Mouse (Mus musculus) limb, embryonic 13.5 days (tissue): ENCODE measurements around the gene Erlin1. TPM values are rescaled to one million over a fixed set of nuclear protein-coding genes. Genes with fewer than 3 reads are reported as not detected.

ENCODE experiments used
- ATAC-seq: fragments of 200-750 bp; cut with Nextera tagmentation; 2 replicates; pipeline ENCODE4 v1.8.0; 2017; ENCODE audit warnings: low read depth, moderate number of reproducible peaks, moderate TSS enrichment; ENCODE audit not compliant: low FRiP score
- H3K27ac ChIP-seq: fragments of 300-500 bp; sonication (generic); 2 replicates; pipeline ENCODE4 v1.5.1; 2015; ENCODE audit warnings: inconsistent platforms, mild to moderate bottlenecking, moderate library complexity
- H3K27me3 ChIP-seq: fragments of 300-500 bp; sonication (generic); 2 replicates; pipeline ENCODE4 v1.6.1; 2015; ENCODE audit warnings: mild to moderate bottlenecking, inconsistent platforms
- H3K36me3 ChIP-seq: fragments of 300-500 bp; sonication (generic); 2 replicates; pipeline ENCODE4 v1.6.1; 2015; ENCODE audit warnings: inconsistent platforms, mild to moderate bottlenecking, moderate library complexity
- H3K4me1 ChIP-seq: fragments of 300-500 bp; sonication (generic); 2 replicates; pipeline ENCODE4 v1.6.1; 2015; ENCODE audit warnings: inconsistent platforms
- H3K4me2 ChIP-seq: fragments of 300-500 bp; sonication (generic); replicated peaks from 2 replicates; pipeline ENCODE4 v1.6.1; 2015; ENCODE audit warnings: inconsistent platforms, mild to moderate bottlenecking, moderate library complexity
- H3K4me3 ChIP-seq: fragments of 300-500 bp; sonication (generic); 2 replicates; pipeline ENCODE4 v1.5.1; 2015; ENCODE audit warnings: moderate library complexity, mild to moderate bottlenecking, inconsistent platforms
- H3K9ac ChIP-seq: fragments of 300-500 bp; sonication (generic); 2 replicates; pipeline ENCODE4 v1.6.1; 2015; ENCODE audit warnings: mild to moderate bottlenecking, inconsistent platforms
- H3K9me3 ChIP-seq: fragments of 300-500 bp; sonication (generic); 2 replicates; pipeline ENCODE4 v1.6.1; 2016; ENCODE audit warnings: inconsistent platforms
- WGBS: fragments of 180-500 bp; shearing (Covaris S2); methylation state at CpG from one replicate; pipeline ENCODE4 v1.1.7; 2015; 5-methylcytosine and 5-hydroxymethylcytosine counted together
- polyA plus RNA-seq: library from polyadenylated mRNA; unstranded; fragments of >200 nt; fragmentation: Nextera tagmentation; extraction: Ambion mirVana; gene quantifications from 2 replicates; pipeline ENCODE4 v1.2.1, GENCODE M21; 2015

Erlin1 gene
- polyA plus RNA-seq, 1 experiment from 2014 or later = 34.8 TPM

- Histone ChIP-seq H3K27ac (no peak overlapping the region), H3K4me3 (no peak overlapping the region), H3K9me3 (no peaks in the 10 kb centered on the region), H3K27me3 (no peaks in the 10 kb centered on the region), H3K4me2 (no peak overlapping the region), H3K9ac (no peak overlapping the region), H3K36me3 (peaks cover 64% of the 10 kb centered on the region), H3K4me1 (peaks cover 5% of the 10 kb centered on the region)
- WGBS = 64% methylated on average over 2 of the region's 2 CpGs
- no peak for ATAC-seq
Measured at GRCm38 (mm10) chr19:44080920-44081319, 11.3 kb upstream of the Erlin1 start.

GRCm38 (mm10) chr19:44080023-44080422 is 10.4 kb upstream of the Erlin1 start:
- H3K4me1 ChIP-seq = peaks cover 5% of the 10 kb centered on the region
- ATAC-seq = no peak
- no peaks in the 10 kb centered on the region for H3K27me3 ChIP-seq
- H3K36me3 ChIP-seq = peaks cover 68% of the 10 kb centered on the region
- no peak overlapping the region for H3K4me2 ChIP-seq
- H3K27ac ChIP-seq = no peak overlapping the region
- 83% methylated on average over 2 of the region's 2 CpGs for WGBS
- H3K9me3 ChIP-seq = no peaks in the 10 kb centered on the region
- H3K4me3 ChIP-seq = no peak overlapping the region
- no peak overlapping the region for H3K9ac ChIP-seq

DNA sequence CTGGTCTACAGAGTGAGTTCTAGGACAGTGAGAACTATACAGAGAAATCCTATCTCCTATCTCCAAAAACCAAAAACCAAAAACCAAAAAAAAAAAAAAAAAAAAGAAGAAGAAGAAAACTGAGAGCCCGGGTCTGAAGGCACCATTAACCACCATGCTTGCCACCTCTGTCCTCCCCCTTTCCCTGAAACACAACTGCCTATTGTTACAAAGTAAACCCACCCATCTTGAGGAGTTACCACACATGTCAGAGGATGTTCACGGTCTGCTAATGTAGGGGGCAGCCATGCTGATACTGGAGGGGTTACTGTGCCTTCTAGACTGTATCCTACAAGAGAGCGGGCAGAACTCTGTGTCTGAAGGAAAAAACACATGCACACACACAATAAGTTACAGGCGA is 7.4 kb upstream of the Erlin1 start:
- ATAC-seq = no peak
- H3K4me3 ChIP-seq = no peak overlapping the region
- peaks cover 5% of the 10 kb centered on the region for H3K4me1 ChIP-seq
- no peaks in the 10 kb centered on the region for H3K27me3 ChIP-seq
- WGBS = 83% methylated on average over 4 of the region's 4 CpGs
- no peak overlapping the region for H3K27ac ChIP-seq
- H3K36me3 ChIP-seq = peaks cover 53% of the 10 kb centered on the region
- H3K9ac ChIP-seq = no peak overlapping the region
- no peaks in the 10 kb centered on the region for H3K9me3 ChIP-seq
- no peak overlapping the region for H3K4me2 ChIP-seq

DNA sequence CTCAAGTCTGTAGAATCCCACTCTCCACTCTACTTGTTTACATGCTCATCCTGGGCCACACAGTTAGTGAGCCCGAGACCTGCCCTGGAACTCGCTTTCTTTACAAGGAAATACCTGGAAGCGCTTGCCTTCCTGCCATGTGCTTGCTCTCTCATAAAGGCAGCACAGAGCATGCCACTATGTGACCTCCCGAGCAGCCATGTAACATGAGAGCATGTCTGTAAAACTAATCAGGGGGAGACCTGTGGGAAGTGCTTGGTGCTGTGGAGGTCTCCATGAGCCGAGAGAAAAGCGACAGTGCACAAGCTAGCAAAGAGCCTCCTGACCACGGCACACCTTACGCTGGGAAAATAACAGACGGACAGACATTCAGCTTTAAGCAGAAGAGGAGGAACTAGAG is 6.9 kb upstream of the Erlin1 start:
- H3K9me3 ChIP-seq = no peaks in the 10 kb centered on the region
- no peak overlapping the region for H3K4me3 ChIP-seq
- no peak overlapping the region for H3K27ac ChIP-seq
- peak; percentile 72; the same call in 1 of the 2 replicates for ATAC-seq
- no peak overlapping the region for H3K9ac ChIP-seq
- no peak overlapping the region for H3K4me2 ChIP-seq
- WGBS = 28% methylated on average over 9 of the region's 9 CpGs
- H3K36me3 ChIP-seq = peaks cover 50% of the 10 kb centered on the region
- H3K27me3 ChIP-seq = no peaks in the 10 kb centered on the region
- peaks cover 8% of the 10 kb centered on the region for H3K4me1 ChIP-seq

DNA sequence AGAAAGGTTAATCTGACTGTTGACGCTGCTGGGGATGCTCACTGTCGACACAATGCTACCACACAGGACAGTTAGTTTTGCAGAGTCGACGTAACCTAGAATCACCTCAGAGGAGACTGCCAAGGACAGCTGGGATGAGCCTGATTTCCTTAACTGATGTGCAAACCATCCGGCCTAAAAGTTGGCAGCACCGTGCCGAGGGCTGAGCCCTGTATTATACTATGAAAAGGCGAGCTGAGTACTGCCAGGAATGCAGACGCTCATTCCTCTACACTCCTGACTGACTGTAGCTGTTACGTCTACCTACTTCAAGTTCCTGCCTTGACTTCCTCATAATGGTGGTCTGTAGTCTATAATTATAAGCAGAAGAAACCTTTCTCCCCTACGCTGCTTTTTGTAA is 5.4 kb upstream of the Erlin1 start:
- Histone ChIP-seq H3K27ac (no peak overlapping the region), H3K27me3 (no peaks in the 10 kb centered on the region), H3K4me2 (no peak overlapping the region), H3K9ac (0 out of 2 replicates have a peak overlapping the region, but pooled peaks have one; percentile 19), H3K4me1 (peaks cover 14% of the 10 kb centered on the region), H3K4me3 (no peak overlapping the region), H3K9me3 (no peaks in the 10 kb centered on the region), H3K36me3 (peaks cover 43% of the 10 kb centered on the region)
- no peak for ATAC-seq
- 71% methylated on average over 11 of the region's 11 CpGs for WGBS

GRCm38 (mm10) chr19:44071166-44071565 is 1.6 kb upstream of the Erlin1 start:
- ATAC-seq = peak; percentile 46; the same call in 1 of the 2 replicates
- peak overlapping the region; percentile 22; the same call in 1 of the 2 replicates for H3K27ac ChIP-seq
- no peak overlapping the region for H3K4me3 ChIP-seq
- H3K9me3 ChIP-seq = no peaks in the 10 kb centered on the region
- H3K4me1 ChIP-seq = peaks cover 32% of the 10 kb centered on the region
- WGBS = 47% methylated on average over 5 of the region's 5 CpGs
- H3K4me2 ChIP-seq = peak overlapping the region; percentile 19
- H3K27me3 ChIP-seq = no peaks in the 10 kb centered on the region
- H3K9ac ChIP-seq = no peak overlapping the region; the same call in 1 of the 2 replicates
- H3K36me3 ChIP-seq = peaks cover 14% of the 10 kb centered on the region

DNA sequence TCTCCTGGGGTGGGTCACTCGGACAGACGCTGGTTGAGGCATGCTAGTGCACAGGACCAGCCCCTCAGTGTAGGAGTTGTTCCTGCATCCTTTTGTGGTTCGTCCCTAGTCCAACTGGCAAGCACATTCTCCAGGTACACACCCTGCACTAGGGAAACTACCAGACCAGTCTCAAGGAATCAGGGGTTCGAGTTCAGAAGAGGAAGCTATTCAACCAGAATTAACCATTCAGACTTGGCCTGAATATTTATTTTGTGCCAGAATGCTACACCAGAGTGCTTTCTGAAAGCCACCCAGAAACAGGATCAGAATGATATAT is 288 bp upstream of the Erlin1 start:
- Histone ChIP-seq H3K4me3 (peak overlapping the region; percentile 79), H3K27me3 (no peaks in the 10 kb centered on the region), H3K27ac (peak overlapping the region; percentile 48; the same call in 1 of the 2 replicates), H3K4me2 (peak overlapping the region; percentile 80), H3K9me3 (no peaks in the 10 kb centered on the region), H3K9ac (peak overlapping the region; percentile 86), H3K4me1 (peaks cover 32% of the 10 kb centered on the region), H3K36me3 (peaks cover 4% of the 10 kb centered on the region)
- WGBS = 13% methylated on average over 4 of the region's 4 CpGs
- no peak for ATAC-seq

DNA sequence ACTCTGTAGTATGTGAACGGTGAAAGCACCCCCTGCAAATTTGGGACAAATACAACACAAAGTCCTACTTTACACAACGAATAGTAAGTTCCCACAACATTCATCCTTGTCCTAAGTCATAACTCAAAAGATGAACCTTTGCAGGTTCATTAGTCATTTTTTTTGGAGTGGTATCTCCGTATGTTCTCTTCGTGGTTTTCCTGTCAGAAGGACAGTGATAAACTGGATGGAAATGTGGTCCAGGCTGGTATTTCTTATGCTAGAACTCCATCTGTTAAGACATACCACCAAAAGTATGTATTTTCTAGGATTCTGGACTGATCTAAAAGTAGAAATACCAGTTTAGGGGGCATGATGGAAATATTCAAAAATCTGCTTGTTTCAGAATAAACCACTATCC is 1.4 kb downstream of the Erlin1 start:
- no peaks in the 10 kb centered on the region for H3K9me3 ChIP-seq
- no peak overlapping the region for H3K27ac ChIP-seq
- no peak for ATAC-seq
- peak overlapping the region; percentile 86; the same call in 1 of the 2 replicates for H3K9ac ChIP-seq
- peak overlapping the region; percentile 79 for H3K4me3 ChIP-seq
- peaks cover 16% of the 10 kb centered on the region for H3K36me3 ChIP-seq
- WGBS = 85% methylated on average over 4 of the region's 4 CpGs
- H3K4me1 ChIP-seq = peaks cover 32% of the 10 kb centered on the region
- no peaks in the 10 kb centered on the region for H3K27me3 ChIP-seq
- H3K4me2 ChIP-seq = peak overlapping the region; percentile 80

- Histone ChIP-seq H3K4me1 (peaks cover 32% of the 10 kb centered on the region), H3K4me3 (no peak overlapping the region), H3K9me3 (no peaks in the 10 kb centered on the region), H3K27me3 (no peaks in the 10 kb centered on the region), H3K36me3 (peaks cover 21% of the 10 kb centered on the region), H3K4me2 (peak overlapping the region; percentile 26), H3K9ac (no peak overlapping the region), H3K27ac (no peak overlapping the region)
- 73% methylated on average over 9 of the region's 9 CpGs for WGBS
- no peak for ATAC-seq
Measured at GRCm38 (mm10) chr19:44067323-44068049, 2.1 kb downstream of the Erlin1 start.

DNA sequence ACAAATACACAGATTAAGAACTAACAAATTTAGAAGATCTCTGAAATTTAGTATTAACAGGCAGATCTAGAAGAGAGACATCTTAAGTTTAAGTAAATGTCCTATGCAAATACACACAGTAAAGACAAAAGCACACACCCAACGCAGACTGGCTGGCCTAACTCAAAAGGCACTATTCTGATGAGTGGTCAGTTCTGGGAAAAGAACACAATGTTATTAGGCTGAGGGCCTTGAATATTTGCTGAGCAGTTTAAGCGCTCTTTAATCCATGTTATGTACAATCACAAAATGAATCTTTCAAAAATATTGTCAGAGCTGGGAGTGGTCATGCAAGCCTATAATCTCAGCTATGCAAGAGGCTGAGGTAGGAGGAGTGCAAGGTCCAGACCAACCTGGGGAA is 4.9 kb downstream of the Erlin1 start:
- WGBS = 95% methylated on average over 2 of the region's 2 CpGs
- H3K36me3 ChIP-seq = peaks cover 33% of the 10 kb centered on the region
- no peaks in the 10 kb centered on the region for H3K9me3 ChIP-seq
- no peaks in the 10 kb centered on the region for H3K27me3 ChIP-seq
- H3K27ac ChIP-seq = no peak overlapping the region
- H3K4me1 ChIP-seq = peaks cover 23% of the 10 kb centered on the region
- H3K4me2 ChIP-seq = no peak overlapping the region
- no peak overlapping the region for H3K9ac ChIP-seq
- no peak for ATAC-seq
- H3K4me3 ChIP-seq = no peak overlapping the region

GRCm38 (mm10) chr19:44063773-44064172 is 5.8 kb downstream of the Erlin1 start:
- Histone ChIP-seq H3K4me1 (peaks cover 22% of the 10 kb centered on the region), H3K36me3 (peaks cover 40% of the 10 kb centered on the region), H3K9me3 (no peaks in the 10 kb centered on the region), H3K4me2 (no peak overlapping the region), H3K4me3 (no peak overlapping the region), H3K27me3 (no peaks in the 10 kb centered on the region), H3K27ac (no peak overlapping the region), H3K9ac (no peak overlapping the region)
- 89% methylated on average over 7 of the region's 7 CpGs for WGBS
- no peak for ATAC-seq

DNA sequence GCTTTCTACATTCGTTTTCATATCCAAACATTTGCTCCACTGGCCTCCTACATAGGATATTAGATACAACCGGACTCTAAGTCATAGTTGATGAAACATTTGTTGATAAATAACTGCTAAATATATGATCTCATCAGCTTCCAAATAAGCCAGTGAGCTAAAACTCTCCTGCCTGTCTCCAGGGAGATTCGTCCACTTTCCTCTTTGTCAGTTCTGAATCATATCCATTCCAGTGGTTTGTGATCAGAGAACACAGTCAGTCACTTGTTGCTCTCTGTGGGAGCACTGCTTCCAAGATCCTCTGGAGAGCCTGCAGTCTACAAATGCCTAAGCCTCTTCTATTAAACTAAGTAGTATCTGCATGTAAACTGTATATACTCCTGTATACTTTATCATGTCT is 9.4 kb downstream of the Erlin1 start:
- no peaks in the 10 kb centered on the region for H3K9me3 ChIP-seq
- H3K4me3 ChIP-seq = no peak overlapping the region
- WGBS = 83% methylated on average over 3 of the region's 3 CpGs
- no peak for ATAC-seq
- no peak overlapping the region for H3K9ac ChIP-seq
- H3K4me1 ChIP-seq = no peaks in the 10 kb centered on the region
- no peak overlapping the region for H3K27ac ChIP-seq
- no peak overlapping the region for H3K4me2 ChIP-seq
- no peaks in the 10 kb centered on the region for H3K27me3 ChIP-seq
- peaks cover 63% of the 10 kb centered on the region for H3K36me3 ChIP-seq
